Mouse (Mus musculus) lung, adult 2 months (tissue): ENCODE results near the gene Phka2. TPM values are rescaled to one million over a fixed set of nuclear protein-coding genes. Genes with fewer than 3 reads are reported as not detected.
A peak's percentile ranks its signal among the peaks of the same experiment; 100 is the strongest.

Experiments
- DNase-seq: peaks from one replicate; pipeline ENCODE4 v3.0.0; 2022
- H3K4me1 ChIP-seq: fragments of 200-500 bp; 2 replicates; pipeline ENCODE4 v1.6.1; 2011; ENCODE audit warnings: low read length; ENCODE audit not compliant: control insufficient read depth, insufficient read depth
- H3K4me3 ChIP-seq: fragments of 200-500 bp; replicated peaks from 2 replicates; pipeline ENCODE3; 2011; ENCODE audit warnings: low read depth, mild to moderate bottlenecking, control low read depth, low read length; ENCODE audit errors: extremely low read depth
- CTCF ChIP-seq: fragments of 200-500 bp; IDR thresholded peaks from 2 replicates; pipeline ENCODE4 v1.5.1; 2011; ENCODE audit warnings: mild to moderate bottlenecking, low read length, control low read depth; ENCODE audit not compliant: insufficient read depth
- POLR2A ChIP-seq: fragments of 200-500 bp; IDR thresholded peaks from 2 replicates; pipeline ENCODE4 v1.6.1; 2011; ENCODE audit warnings: low read depth, mild to moderate bottlenecking, control low read depth, low read length, borderline replicate concordance; ENCODE audit errors: extremely low read depth
- WGBS: fragments of 180-500 bp; shearing (Covaris S2); methylation state at CpG from one replicate; pipeline ENCODE4 v1.1.7; 2018; 5-methylcytosine and 5-hydroxymethylcytosine counted together
- polyA plus RNA-seq: library from polyadenylated mRNA; depleted of rRNA; stranded (reverse); fragments of >200 nt; gene quantifications from 2 replicates; pipeline ENCODE4 v1.2.3, GENCODE M21; 2012

The Phka2 gene
- polyA plus RNA-seq, 1 experiment: 15.0 TPM

- no peak overlapping the region for H3K4me3 ChIP-seq
- no peaks in the 10 kb centered on the region for H3K4me1 ChIP-seq
- TF ChIP-seq CTCF: no peak
- no peak for TF ChIP-seq POLR2A
- DNase-seq: no peak
- 51% methylated on average over 2 of the region's 2 CpGs for WGBS
Measured at GRCm38 (mm10) chrX:160510197-160510596, 8.2 kb downstream of the Phka2 start.

DNA sequence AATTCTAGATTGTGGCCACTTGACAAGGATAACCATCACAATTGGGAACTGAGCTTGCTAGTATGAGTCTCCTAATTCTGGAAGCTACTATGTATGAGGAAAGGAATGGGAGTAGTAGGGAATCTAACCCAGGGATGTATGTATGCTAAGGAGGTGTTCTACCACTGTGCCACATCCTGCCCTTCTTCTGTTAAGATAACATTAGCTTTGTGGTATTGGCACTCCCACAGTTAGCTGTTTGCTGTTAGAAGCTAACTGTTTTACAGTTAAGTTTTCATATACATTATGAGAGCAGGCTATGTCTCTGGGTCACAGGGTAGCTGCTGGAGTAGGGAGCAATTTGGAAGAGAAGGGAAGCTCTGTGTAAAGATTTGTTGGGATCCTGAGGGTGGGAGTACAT lies 14.1 kb downstream of the Phka2 start:
- H3K4me1 ChIP-seq: no peaks in the 10 kb centered on the region
- DNase-seq: no peak
- TF ChIP-seq CTCF: no peak
- no peak for TF ChIP-seq POLR2A
- H3K4me3 ChIP-seq: no peak overlapping the region

DNA sequence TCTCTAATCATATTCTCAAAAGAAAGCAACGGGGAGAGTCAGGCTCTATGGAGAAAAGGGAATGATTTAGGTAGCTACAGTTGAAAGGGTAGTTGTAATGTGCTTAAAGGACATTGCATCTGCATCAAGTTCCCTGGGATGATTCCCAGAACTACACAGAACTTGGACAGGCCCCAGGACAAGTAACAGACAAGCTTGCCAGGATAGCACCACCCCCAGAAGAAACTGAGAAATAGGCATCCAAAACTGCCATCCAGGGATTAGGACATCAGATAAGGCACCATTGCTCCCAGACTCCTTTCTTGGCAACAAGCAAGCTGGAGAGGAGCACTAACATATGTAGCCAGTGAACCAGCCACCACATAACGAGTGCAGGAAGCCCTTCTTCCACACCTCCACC lies 40.8 kb downstream of the Phka2 start:
- no peak for DNase-seq
- TF ChIP-seq POLR2A: no peak
- TF ChIP-seq CTCF: no peak
- H3K4me1 ChIP-seq: no peaks in the 10 kb centered on the region
- H3K4me3 ChIP-seq: no peak overlapping the region
- WGBS: 51% methylated on average over 2 of the region's 2 CpGs

DNA sequence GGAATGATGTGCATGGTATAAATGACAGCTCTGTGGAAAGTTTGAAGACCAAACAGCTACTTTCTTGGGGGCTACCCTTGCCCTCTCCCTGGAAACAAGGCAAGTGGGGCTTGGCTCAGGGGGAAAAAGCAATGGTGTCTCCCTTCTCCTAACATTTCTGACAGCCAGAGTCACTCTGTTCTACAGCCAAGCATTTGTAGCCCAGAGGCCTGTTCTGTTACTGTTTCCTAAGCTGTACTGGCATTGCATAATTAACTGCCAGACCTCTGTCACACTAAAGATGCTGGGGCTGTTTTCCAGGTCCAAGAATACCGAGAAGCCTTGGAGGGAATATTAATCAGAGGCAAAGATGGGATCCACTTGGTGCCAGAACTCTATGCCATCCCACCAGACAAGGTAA lies 46.9 kb downstream of the Phka2 start:
- Histone ChIP-seq H3K4me3 (no peak overlapping the region), H3K4me1 (no peaks in the 10 kb centered on the region)
- TF ChIP-seq CTCF: no peak
- TF ChIP-seq POLR2A: no peak
- no peak for DNase-seq
- WGBS: 47% methylated on average over 1 of the region's 1 CpGs

- TF ChIP-seq CTCF: peak; percentile 17; the same call in 1 of the 2 replicates
- no peak for TF ChIP-seq POLR2A
- no peaks in the 10 kb centered on the region for H3K4me1 ChIP-seq
- 58% methylated on average over 4 of the region's 4 CpGs for WGBS
- no peak for DNase-seq
- no peak overlapping the region for H3K4me3 ChIP-seq
Measured at GRCm38 (mm10) chrX:160552066-160552465, 50.1 kb downstream of the Phka2 start.

DNA sequence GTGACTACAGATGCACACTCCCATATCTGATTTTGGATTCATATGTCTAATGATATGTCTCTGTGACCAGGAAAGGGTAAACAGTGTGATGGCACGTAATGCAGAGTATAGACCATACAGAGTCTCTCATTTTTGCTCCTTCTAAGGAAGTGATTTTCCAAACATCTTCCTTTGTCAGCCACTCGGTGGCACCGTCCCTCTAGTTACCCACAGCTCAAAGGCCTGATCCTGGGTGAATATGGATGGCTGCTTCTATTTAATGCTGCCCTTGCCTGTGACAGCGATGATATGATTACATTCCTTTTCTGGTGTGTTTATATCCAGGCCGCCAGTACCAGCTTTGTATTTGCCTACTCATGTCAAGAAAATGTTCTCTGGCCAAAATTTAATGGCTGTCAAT lies 81.6 kb downstream of the Phka2 start:
- no peak overlapping the region for H3K4me3 ChIP-seq
- 0 out of 2 replicates have a peak, but pooled peaks have one; percentile 26 for TF ChIP-seq CTCF
- no peak for TF ChIP-seq POLR2A
- 63% methylated on average over 5 of the region's 5 CpGs for WGBS
- DNase-seq: no peak
- H3K4me1 ChIP-seq: no peaks in the 10 kb centered on the region

GRCm38 (mm10) chrX:160584148-160584838 lies 82.3 kb downstream of the Phka2 start:
- Histone ChIP-seq H3K4me1 (no peaks in the 10 kb centered on the region), H3K4me3 (no peak overlapping the region)
- TF ChIP-seq CTCF (no peak), POLR2A (no peak)
- WGBS: 68% methylated on average over 4 of the region's 4 CpGs
- no peak for DNase-seq

- TF ChIP-seq CTCF: no peak
- no peak for TF ChIP-seq POLR2A
- WGBS: 38% methylated on average over 1 of the region's 1 CpGs
- no peak overlapping the region for H3K4me3 ChIP-seq
Measured at GRCm38 (mm10) chrX:160585110-160585509, 83.1 kb downstream of the Phka2 start.

GRCm38 (mm10) chrX:160588523-160588922 lies 86.6 kb downstream of the Phka2 start:
- no peak for DNase-seq
- Histone ChIP-seq H3K4me1 (no peaks in the 10 kb centered on the region), H3K4me3 (no peak overlapping the region)
- 79% methylated on average over 4 of the region's 4 CpGs for WGBS
- TF ChIP-seq CTCF (no peak), POLR2A (no peak)

More at GRCm38 (mm10) chrX:160585110-160585509, 83.1 kb downstream of the Phka2 start:
- DNase-seq: no peak
- no peaks in the 10 kb centered on the region for H3K4me1 ChIP-seq

- no peak for TF ChIP-seq POLR2A
- no peak for DNase-seq
- H3K4me3 ChIP-seq: no peak overlapping the region
- WGBS: 92% methylated on average over 7 of the region's 7 CpGs
- H3K4me1 ChIP-seq: no peaks in the 10 kb centered on the region
Measured at GRCm38 (mm10) chrX:160590147-160590546, 88.2 kb downstream of the Phka2 start.

DNA sequence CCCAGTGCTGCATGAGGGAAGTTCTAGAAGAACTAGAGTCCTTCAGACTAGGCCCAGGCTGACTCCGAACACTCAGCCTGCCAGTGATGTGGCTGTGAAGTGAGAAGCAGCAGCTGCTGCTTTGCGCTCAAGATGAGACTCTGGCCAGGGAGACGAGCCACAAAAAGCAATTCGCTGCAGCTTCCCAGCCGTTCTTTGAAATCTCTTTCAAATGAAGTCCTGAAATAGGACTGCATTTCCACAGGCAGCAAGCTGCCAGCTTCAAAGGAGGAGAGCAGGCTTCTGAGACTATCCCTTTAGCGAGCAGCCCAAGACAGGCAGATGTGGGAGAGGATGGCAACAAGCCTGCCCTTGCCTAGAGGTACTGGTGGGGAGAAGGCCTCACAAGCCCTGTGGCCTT lies 91.0 kb downstream of the Phka2 start:
- no peak overlapping the region for H3K4me3 ChIP-seq
- no peak for TF ChIP-seq POLR2A
- no peak for TF ChIP-seq CTCF
- no peak for DNase-seq
- WGBS: 77% methylated on average over 6 of the region's 6 CpGs
- H3K4me1 ChIP-seq: no peaks in the 10 kb centered on the region

DNA sequence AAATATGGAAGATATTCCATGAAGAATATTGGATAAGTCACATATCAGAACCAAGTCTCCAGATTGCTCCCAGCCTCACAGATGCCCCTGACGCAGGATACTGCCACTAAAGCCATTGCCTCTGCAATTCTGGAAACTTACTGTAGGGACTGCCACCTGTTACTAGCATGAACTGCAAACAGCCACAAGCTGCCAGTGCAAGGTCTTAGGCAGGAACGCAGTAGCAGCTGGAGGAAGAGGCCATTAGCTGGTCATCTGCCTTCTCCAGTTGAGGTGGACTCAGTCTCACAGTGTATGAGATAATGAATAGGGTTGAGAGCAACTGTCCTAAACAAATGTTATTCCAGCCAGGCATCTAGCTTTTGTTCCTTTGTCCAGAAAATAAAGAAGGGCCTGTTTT lies 96.1 kb downstream of the Phka2 start:
- no peak for DNase-seq
- no peaks in the 10 kb centered on the region; the same call in 1 of the 2 replicates for H3K4me1 ChIP-seq
- H3K4me3 ChIP-seq: no peak overlapping the region
- TF ChIP-seq POLR2A: no peak
- TF ChIP-seq CTCF: no peak
- 74% methylated on average over 2 of the region's 2 CpGs for WGBS
